Mouse (Mus musculus) midbrain, postnatal 0 days (tissue): ENCODE data around the gene Glrb. TPM values are rescaled to one million over a fixed set of nuclear protein-coding genes. Genes with fewer than 3 reads are reported as not detected.

Source experiments
- ATAC-seq: fragments of 200-750 bp; cut with Nextera tagmentation; 2 replicates; pipeline ENCODE4 v1.8.0; 2017; ENCODE audit warnings: moderate number of reproducible peaks, mild to moderate bottlenecking, moderate TSS enrichment, moderate library complexity; ENCODE audit not compliant: low FRiP score
- DNase-seq: peaks from one replicate; pipeline ENCODE4 v3.0.0-alpha.2; 2015; ENCODE audit warnings: low spot score
- H3K27ac ChIP-seq: fragments of 300-500 bp; sonication (generic); 2 replicates; pipeline ENCODE4 v1.5.1; 2014; ENCODE audit warnings: low read depth, mild to moderate bottlenecking, low read length, mixed read lengths
- H3K27me3 ChIP-seq: fragments of 300-500 bp; sonication (generic); 2 replicates; pipeline ENCODE4 v1.6.1; 2014; ENCODE audit warnings: low read length, control low read depth, mixed read lengths; ENCODE audit not compliant: insufficient read depth
- H3K36me3 ChIP-seq: fragments of 300-500 bp; sonication (generic); 2 replicates; pipeline ENCODE4 v1.6.1; 2014; ENCODE audit warnings: low read length, control low read depth, mixed read lengths; ENCODE audit not compliant: insufficient read depth
- H3K4me1 ChIP-seq: fragments of 300-500 bp; sonication (generic); 2 replicates; pipeline ENCODE4 v1.6.1; 2014; ENCODE audit warnings: mild to moderate bottlenecking, control low read depth, antibody characterized with exemption, low read length, mixed read lengths; ENCODE audit not compliant: insufficient read depth
- H3K4me2 ChIP-seq: fragments of 300-500 bp; sonication (generic); 2 replicates; pipeline ENCODE4 v1.6.1; 2014; ENCODE audit warnings: low read depth, mild to moderate bottlenecking, low read length, mixed read lengths; ENCODE audit not compliant: poor library complexity, severe bottlenecking
- H3K4me3 ChIP-seq: fragments of 300-500 bp; sonication (generic); 2 replicates; pipeline ENCODE4 v1.5.1; 2014; ENCODE audit warnings: low read depth, mild to moderate bottlenecking, low read length, moderate library complexity
- H3K9ac ChIP-seq: fragments of 300-500 bp; sonication (generic); replicated peaks from 2 replicates; pipeline ENCODE4 v1.6.1; 2014; ENCODE audit warnings: mild to moderate bottlenecking, low read length, moderate library complexity, mixed read lengths; ENCODE audit not compliant: poor library complexity, severe bottlenecking
- H3K9me3 ChIP-seq: fragments of 300-500 bp; sonication (generic); 2 replicates; pipeline ENCODE4 v1.6.1; 2016; ENCODE audit warnings: low read length, control low read depth
- CTCF ChIP-seq: IDR thresholded peaks from 2 replicates; pipeline ENCODE4 v1.5.1; 2016; ENCODE audit warnings: antibody characterized with exemption, mild to moderate bottlenecking
- WGBS: fragments of 180-500 bp; shearing (Covaris S2); extraction: QIAGEN DNeasy Blood & Tissue Kit; methylation state at CpG from one replicate; pipeline ENCODE4 v1.1.7; 2014; 5-methylcytosine and 5-hydroxymethylcytosine counted together
- polyA plus RNA-seq: library from polyadenylated mRNA; unstranded; fragments of >200 nt; fragmentation: Nextera tagmentation; extraction: Ambion mirVana; gene quantifications from 2 replicates; pipeline ENCODE4 v1.2.1, GENCODE M21; 2015
- total RNA-seq: library from RNA; depleted of rRNA; stranded (reverse); fragments of >200 nt; gene quantifications from 2 replicates; pipeline ENCODE4 v1.2.3, GENCODE M21; 2014

The Glrb gene
- total and polyA plus RNA-seq, 2 experiments from 2014 or later = 62.2 to 96.0 TPM

DNA sequence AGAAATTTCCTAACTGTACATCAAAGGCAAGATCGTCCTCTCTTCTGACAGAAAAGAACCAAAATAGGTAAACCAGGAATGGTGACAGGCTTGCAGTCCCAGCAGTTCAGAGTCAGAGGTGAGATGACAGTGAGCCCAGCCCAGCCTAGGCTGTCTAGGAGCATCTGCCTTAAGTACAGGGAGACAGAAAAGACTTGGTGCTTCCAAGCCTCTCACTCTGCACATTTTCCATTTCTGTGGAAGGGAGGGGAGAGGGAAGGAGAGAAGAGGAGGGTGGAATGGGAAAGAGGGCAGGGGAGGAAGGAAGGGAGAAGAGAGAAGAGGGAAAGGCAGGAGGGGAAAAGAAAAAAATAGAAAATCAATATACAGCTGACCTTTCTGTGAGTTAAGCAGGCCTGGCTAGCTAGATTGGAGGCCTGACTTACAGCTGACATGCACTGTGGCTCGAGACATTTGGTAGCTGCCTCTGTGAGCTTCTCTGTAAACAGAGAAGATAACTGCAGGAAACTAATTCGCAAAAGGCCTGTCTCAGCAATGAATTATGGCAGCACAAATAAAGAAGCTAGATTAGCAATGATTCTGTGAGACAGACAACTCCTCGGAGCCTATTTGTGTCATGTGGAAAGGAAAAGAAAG, 20.3 kb downstream of the Glrb start:
- no peak overlapping the region for H3K4me3 ChIP-seq
- ATAC-seq = no peak
- H3K36me3 ChIP-seq = no peaks in the 10 kb centered on the region
- H3K27ac ChIP-seq = peak overlapping the region; percentile 26; the same call in 1 of the 2 replicates
- DNase-seq = peak; percentile 22
- 53% methylated on average over 4 of the region's 4 CpGs for WGBS
- TF ChIP-seq CTCF = no peak
- H3K9ac ChIP-seq = no peak overlapping the region
- H3K9me3 ChIP-seq = no peaks in the 10 kb centered on the region
- no peak overlapping the region for H3K4me2 ChIP-seq
- H3K4me1 ChIP-seq = no peaks in the 10 kb centered on the region
- H3K27me3 ChIP-seq = no peaks in the 10 kb centered on the region

DNA sequence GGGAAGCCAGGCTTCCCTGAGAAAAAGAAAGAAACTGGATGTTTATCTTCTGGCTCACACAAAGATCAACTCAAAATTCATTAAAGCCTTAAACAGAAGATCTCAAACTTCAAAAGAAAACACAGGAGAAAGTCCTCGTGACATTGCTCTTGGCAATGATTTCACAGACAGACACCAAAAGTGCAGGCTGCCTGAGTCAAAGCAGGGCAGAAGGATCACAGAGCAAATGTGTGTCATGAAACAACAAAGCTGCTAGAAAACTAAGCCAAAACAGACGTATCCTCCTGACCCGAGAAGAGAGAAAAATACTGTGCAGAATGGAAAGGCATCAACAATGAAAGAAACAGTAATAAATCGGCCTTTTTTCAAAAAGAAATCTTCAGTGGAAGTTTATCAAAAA, 22.4 kb downstream of the Glrb start:
- Histone ChIP-seq H3K4me1 (no peaks in the 10 kb centered on the region), H3K4me2 (no peak overlapping the region), H3K9me3 (no peaks in the 10 kb centered on the region), H3K27me3 (no peaks in the 10 kb centered on the region), H3K27ac (no peak overlapping the region), H3K4me3 (no peak overlapping the region), H3K36me3 (no peaks in the 10 kb centered on the region), H3K9ac (no peak overlapping the region)
- ATAC-seq (no peak), DNase-seq (no peak)
- no peak for TF ChIP-seq CTCF
- WGBS = 43% methylated on average over 4 of the region's 4 CpGs

DNA sequence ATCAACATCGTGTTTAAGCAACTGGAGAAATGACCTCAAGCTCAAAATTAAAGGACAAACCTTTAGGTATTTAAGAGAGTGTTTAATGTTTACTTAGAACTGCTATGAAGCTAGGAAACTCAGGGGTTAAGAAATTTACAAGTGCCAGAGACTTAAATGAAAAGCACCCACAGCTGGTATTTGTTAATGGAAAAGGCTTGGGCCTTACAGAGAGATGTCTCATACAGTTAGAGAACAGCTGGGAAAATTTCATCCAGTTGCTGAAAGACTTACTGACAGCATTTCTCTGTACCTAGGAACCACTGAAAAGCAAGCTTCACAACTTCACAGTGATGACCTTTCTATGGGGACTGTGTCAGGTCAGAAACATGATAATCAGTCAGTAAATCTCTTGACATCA, 28.3 kb downstream of the Glrb start:
- WGBS = 82% methylated on average over 1 of the region's 1 CpGs

DNA sequence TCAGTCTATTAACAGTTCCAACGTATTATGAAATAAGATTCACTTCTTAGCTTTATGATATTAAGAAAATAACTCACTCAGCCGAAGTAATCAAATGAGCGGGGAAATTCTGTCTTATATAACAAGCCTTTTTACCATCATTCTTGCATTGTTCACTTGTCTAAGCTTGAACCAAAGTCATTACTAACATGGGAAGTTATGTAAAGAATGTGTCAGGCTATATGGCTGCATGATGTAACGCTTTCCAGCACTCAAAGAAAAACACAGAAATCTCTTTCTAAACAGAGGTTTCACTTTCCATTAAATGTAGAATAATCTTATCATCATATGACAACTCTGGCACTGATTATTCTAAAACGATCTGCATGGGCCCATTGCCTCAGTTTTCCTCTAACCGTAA, 29.9 kb downstream of the Glrb start:
- H3K4me3 ChIP-seq = no peak overlapping the region
- no peaks in the 10 kb centered on the region for H3K9me3 ChIP-seq
- H3K36me3 ChIP-seq = no peaks in the 10 kb centered on the region
- no peak for DNase-seq
- no peak overlapping the region for H3K4me2 ChIP-seq
- H3K4me1 ChIP-seq = no peaks in the 10 kb centered on the region
- no peak for TF ChIP-seq CTCF
- H3K27ac ChIP-seq = no peak overlapping the region
- no peak for ATAC-seq
- H3K27me3 ChIP-seq = no peaks in the 10 kb centered on the region
- no peak overlapping the region for H3K9ac ChIP-seq
- 84% methylated on average over 6 of the region's 6 CpGs for WGBS

More for the DNA sequence above, 28.3 kb downstream of the Glrb start:
- Histone ChIP-seq H3K4me2 (no peak overlapping the region), H3K9me3 (no peaks in the 10 kb centered on the region), H3K4me1 (no peaks in the 10 kb centered on the region), H3K4me3 (no peak overlapping the region), H3K27me3 (no peaks in the 10 kb centered on the region), H3K9ac (no peak overlapping the region), H3K27ac (no peak overlapping the region), H3K36me3 (no peaks in the 10 kb centered on the region)
- ATAC-seq (no peak), DNase-seq (no peak)
- no peak for TF ChIP-seq CTCF

DNA sequence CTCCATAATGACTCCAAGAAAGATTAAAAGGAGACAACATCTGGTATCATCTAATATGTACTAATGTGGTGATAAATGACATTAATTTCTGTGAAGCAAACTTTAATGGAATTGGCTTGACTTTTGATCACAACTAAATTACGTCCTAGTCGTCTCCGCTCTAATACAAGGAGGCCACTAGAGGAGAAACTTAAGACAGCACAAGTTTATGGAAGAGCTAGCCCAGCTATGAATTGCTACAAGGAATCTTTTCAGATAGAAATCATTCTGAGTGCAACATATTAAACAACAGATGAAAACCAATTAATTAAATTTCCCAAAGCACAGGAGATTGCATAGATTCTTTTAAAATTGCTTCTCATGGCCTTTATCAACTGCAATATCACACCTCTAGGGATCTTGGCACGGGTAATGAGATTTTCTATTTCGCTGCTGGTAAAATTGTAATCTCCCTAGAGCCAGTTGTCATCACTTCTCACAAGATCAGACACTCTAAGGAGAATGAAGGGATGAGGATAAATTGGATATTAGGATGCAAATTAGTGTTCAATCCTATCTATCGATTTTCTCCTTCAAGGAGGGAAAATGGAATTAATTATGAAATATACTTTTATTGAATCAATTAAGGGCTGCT, 32.7 kb downstream of the Glrb start:
- 51% methylated on average over 6 of the region's 6 CpGs for WGBS
- DNase-seq (peak; percentile 48), ATAC-seq (no peak)
- Histone ChIP-seq H3K4me2 (no peak overlapping the region), H3K27me3 (no peaks in the 10 kb centered on the region), H3K4me1 (no peaks in the 10 kb centered on the region), H3K4me3 (no peak overlapping the region), H3K9me3 (no peaks in the 10 kb centered on the region), H3K9ac (no peak overlapping the region), H3K27ac (no peak overlapping the region), H3K36me3 (no peaks in the 10 kb centered on the region)
- no peak for TF ChIP-seq CTCF

DNA sequence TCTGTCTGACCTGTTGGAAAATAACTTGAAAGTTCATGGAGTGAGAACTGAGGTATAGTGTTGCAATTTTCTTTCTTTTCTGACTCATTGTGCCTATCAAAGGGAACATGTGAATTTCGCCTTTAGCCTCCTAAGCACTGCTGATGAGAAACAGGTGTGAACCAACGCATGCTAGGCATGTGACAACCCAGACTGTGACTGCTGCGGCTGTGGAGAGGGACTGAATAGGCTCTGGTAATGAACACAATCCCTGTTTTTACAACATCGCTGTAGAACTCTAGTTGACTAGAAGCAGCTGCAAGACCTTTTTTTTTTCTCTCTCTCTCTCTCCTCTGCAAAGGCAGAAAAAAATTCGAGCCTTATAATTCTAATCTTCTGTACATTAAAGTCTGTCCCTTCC, 34.9 kb downstream of the Glrb start:
- no peaks in the 10 kb centered on the region for H3K36me3 ChIP-seq
- no peak for ATAC-seq
- H3K9me3 ChIP-seq = no peaks in the 10 kb centered on the region
- H3K4me2 ChIP-seq = no peak overlapping the region
- H3K27me3 ChIP-seq = no peaks in the 10 kb centered on the region
- H3K4me1 ChIP-seq = no peaks in the 10 kb centered on the region
- peak; percentile 27 for DNase-seq
- TF ChIP-seq CTCF = no peak
- no peak overlapping the region for H3K27ac ChIP-seq
- H3K9ac ChIP-seq = no peak overlapping the region
- 53% methylated on average over 5 of the region's 5 CpGs for WGBS
- no peak overlapping the region for H3K4me3 ChIP-seq
